Mouse (Mus musculus): ENCODE data around the gene Map7d1. TPM values are rescaled to one million over a fixed set of nuclear protein-coding genes. Genes with fewer than 3 reads are reported as not detected.
A peak's percentile ranks its signal among the peaks of the same experiment; 100 is the strongest.

Gene Map7d1
- total RNA-seq, 4 experiments from 2014 or later = 138 to 195 (median 173) TPM

- no peak for DNase-seq (ENCODE audit: low spot score in 2 of 2)
Observed at GRCm38 (mm10) chr4:126204016-126204415, 52.1 kb downstream of the Map7d1 start.

- no peak for DNase-seq (ENCODE audit: low spot score in 2 of 2)
Observed at GRCm38 (mm10) chr4:126203336-126203895, 52.7 kb downstream of the Map7d1 start.

GRCm38 (mm10) chr4:126202303-126203181, 53.6 kb downstream of the Map7d1 start, which contains the start of gene Thrap3:
TSS of gene Thrap3 (minus strand) at chr4:126202760.
- peak; percentile 98 to 99 for DNase-seq (ENCODE audit: low spot score in 2 of 2)

GRCm38 (mm10) chr4:126201514-126202302, 54.4 kb downstream of the Map7d1 start:
- peak in 1 of 2 experiments; percentile 23 for DNase-seq (ENCODE audit: low spot score in 2 of 2)

- no peak for DNase-seq (ENCODE audit: low spot score in 2 of 2)
Observed at GRCm38 (mm10) chr4:126200656-126201055, 55.5 kb downstream of the Map7d1 start.

- no peak for DNase-seq (ENCODE audit: low spot score in 2 of 2)
Observed at GRCm38 (mm10) chr4:126200036-126200435, 56.1 kb downstream of the Map7d1 start.

- no peak for DNase-seq (ENCODE audit: low spot score in 2 of 2)
Observed at GRCm38 (mm10) chr4:126199556-126199955, 56.6 kb downstream of the Map7d1 start.

- DNase-seq (ENCODE audit: low spot score in 2 of 2) = no peak
Observed at GRCm38 (mm10) chr4:126197485-126197884, 58.7 kb downstream of the Map7d1 start.

- no peak for DNase-seq (ENCODE audit: low spot score in 2 of 2)
Observed at GRCm38 (mm10) chr4:126194916-126195315, 61.2 kb downstream of the Map7d1 start.

- DNase-seq (ENCODE audit: low spot score in 2 of 2) = no peak
Observed at GRCm38 (mm10) chr4:126194216-126194615, 61.9 kb downstream of the Map7d1 start.

- DNase-seq (ENCODE audit: low spot score in 2 of 2) = no peak
Observed at GRCm38 (mm10) chr4:126190636-126191035, 65.5 kb downstream of the Map7d1 start.

GRCm38 (mm10) chr4:126187096-126187495, 69.0 kb downstream of the Map7d1 start:
- no peak for DNase-seq (ENCODE audit: low spot score in 2 of 2)

GRCm38 (mm10) chr4:126183034-126183433, 73.1 kb downstream of the Map7d1 start:
- no peak for DNase-seq (ENCODE audit: low spot score in 2 of 2)

Other genes starting within 250 kb of the Map7d1 start
- under 1 TPM; 0.10 to 0.44 (median 0.36) TPM for gene Csf3r, start 231.8 kb downstream of the Map7d1 start, total RNA-seq (2022)
- gene Mrps15, start 209.4 kb downstream of the Map7d1 start, total RNA-seq (2022) = 10 to 100 TPM; 62.8 to 70.5 (median 66.0) TPM
- gene Oscp1, start 197.8 kb downstream of the Map7d1 start, total RNA-seq (2022) = 1 to 10 TPM; 1.2 to 3.2 (median 2.9) TPM
- gene Lsm10, start 159.7 kb downstream of the Map7d1 start, total RNA-seq (2022) = 10 to 100 TPM in 1 of 4 experiments, 1 to 10 TPM in 3; 8.8 to 10.9 (median 9.4) TPM
- 100 to 1,000 TPM; 122 to 135 (median 128) TPM for gene Stk40, start 152.4 kb downstream of the Map7d1 start, total RNA-seq (2022)
- gene Eva1b, start 108.6 kb downstream of the Map7d1 start, total RNA-seq (2022) = 1 to 10 TPM; 2.0 to 4.9 (median 2.6) TPM
- under 1 TPM; 0.46 to 0.86 (median 0.68) TPM for gene Sh3d21, start 92.9 kb downstream of the Map7d1 start, total RNA-seq (2022)
- gene Thrap3, start 53.6 kb downstream of the Map7d1 start, total RNA-seq (2022) = 100 to 1,000 TPM in 3 of 4 experiments, 10 to 100 TPM in 1; 95.8 to 107 (median 105) TPM
- gene Trappc3, start 6.0 kb upstream of the Map7d1 start, total RNA-seq (2022) = 10 to 100 TPM; 19.7 to 23.2 (median 22.3) TPM
- 1 to 10 TPM in 2 of 4 experiments, under 1 TPM in 2; 0.46 to 1.6 (median 1.1) TPM for gene Col8a2, start 30.4 kb upstream of the Map7d1 start, total RNA-seq (2022)
- gene Adprhl2, start 65.4 kb upstream of the Map7d1 start, total RNA-seq (2022) = 1 to 10 TPM; 8.1 to 9.5 (median 9.0) TPM
- gene Tekt2, start 69.3 kb upstream of the Map7d1 start, total RNA-seq (2022) = under 1 TPM in 3 of 4 experiments, not detected in 1; 0.17 to 0.87 (median 0.40) TPM
- gene Ago3, start 173.2 kb upstream of the Map7d1 start, total RNA-seq (2022) = 10 to 100 TPM in 1 of 4 experiments, 1 to 10 TPM in 3; 6.8 to 11.5 (median 8.0) TPM
- gene Ago1, start 212.2 kb upstream of the Map7d1 start, total RNA-seq (2022) = 1 to 10 TPM; 5.1 to 6.8 (median 6.0) TPM

Data from gastrocnemius, adult 8-10 months (tissue).